Comparison of ENCODE assay signal across 9 mouse cellular contexts in genomic region chr5:77367682-77368081, GRCm38 (mm10). TPM values are rescaled to one million over a fixed set of nuclear protein-coding genes. Genes with fewer than 3 reads are reported as not detected.
DNase-seq lines count a peak whose midpoint lies in the region; ATAC-seq and TF ChIP-seq lines count a peak whose summit lies in the region.
"Had no signal": no experiment of that assay in that cellular context is flagged by ENCODE, and none has a peak within 500 bp of the region (broad histone marks: within the 10 kb centered on the region; RNA-seq: fewer than 3 reads in every experiment).

No protein-coding gene starts in this region.

- H3K27me3 ChIP-seq in heart, embryonic 11.5 days (ENCODE audit: control insufficient read depth, insufficient read depth, low read length): no peaks in the 10 kb centered on the region; the same call in 1 of the 2 replicates
- H3K27me3 ChIP-seq in Patski: no peaks in the 10 kb centered on the region
- H3K27me3 ChIP-seq in kidney, postnatal 0 days (ENCODE audit: insufficient read depth, low read length): no peaks in the 10 kb centered on the region
- H3K27me3 ChIP-seq in cerebellum, adult 2 months (ENCODE audit: control insufficient read depth, insufficient read depth, low read length): no peaks in the 10 kb centered on the region

- no peak overlapping the region for H3K27ac ChIP-seq in heart, embryonic 11.5 days (ENCODE audit: low read depth, low read length)
- peak overlapping the region; percentile 81 for H3K27ac ChIP-seq in kidney, postnatal 0 days
- no peak overlapping the region for H3K27ac ChIP-seq in cerebellum, adult 2 months (ENCODE audit: insufficient read depth, low read length)

- POLR2A ChIA-PET in Patski (lab: Charles Lee): interaction anchor here (1.8 to 2.9 kb wide), 2 partner anchors 10 to 12 kb away, joined by 7 to 10 read pairs; no protein-coding TSS in a partner anchor

- CTCF ChIA-PET in Patski (lab: Charles Lee): interaction anchor here (1.3 to 11.7 kb wide), 4 partner anchors 13 to 15 kb away, joined by 3 to 94 read pairs (median 8); no protein-coding TSS in a partner anchor

- 59% methylated on average over 12 of the region's 12 CpGs for WGBS in heart, embryonic 11.5 days (ENCODE audit: insufficient replicate concordance)
- WGBS in kidney, postnatal 0 days: 35% methylated on average over 12 of the region's 12 CpGs
- WGBS in cerebellum, adult 2 months: 38% methylated on average over 12 of the region's 12 CpGs

- no peak for ATAC-seq in heart, embryonic 11.5 days (replicated peaks; ENCODE audit: insufficient number of reproducible peaks, low FRiP score, low TSS enrichment)
- peak; percentile 67 for ATAC-seq in Patski
- no peak for ATAC-seq in kidney, postnatal 0 days (replicated peaks; ENCODE audit: low FRiP score, low read depth)

- intact Hi-C loops in heart, postnatal 25 days (cut with DNase I): no loop called here

- no peak for TF ChIP-seq POLR2A in cerebellum, adult 2 months (IDR thresholded peaks at IDR 0.05; ENCODE audit: borderline replicate concordance, insufficient read depth, low read length)

- peak; percentile 39 for DNase-seq in heart, postnatal 25 days (ENCODE audit: low spot score)
- DNase-seq in 416B (ENCODE audit: low read depth) (peak; percentile 81), Patski (ENCODE audit: low read depth, low spot score) (peak; percentile 93)
- DNase-seq in kidney, postnatal 0 days (ENCODE audit: low spot score): no peak
- DNase-seq in embryo, embryonic 10 days (ENCODE audit: low spot score): no peak
- DNase-seq in spleen, adult 18-20 months: no peak
- no peak for DNase-seq in cerebellum, adult 2 months
- DNase-seq: cerebellum, postnatal 14 days had no signal

- in situ Hi-C loops in Patski (cut with MboI; ENCODE audit: low pct_unique_long_range_greater_than_20kb): no loop called here

- H3K9me3 ChIP-seq in heart, embryonic 11.5 days (replicated peaks; ENCODE audit: control insufficient read depth, low read length): no peaks in the 10 kb centered on the region
- H3K9me3 ChIP-seq in kidney, postnatal 0 days (replicated peaks; ENCODE audit: low read length): no peaks in the 10 kb centered on the region

- no peak overlapping the region for H3K4me3 ChIP-seq in heart, embryonic 11.5 days (ENCODE audit: low read depth, low read length)
- no peak overlapping the region for H3K4me3 ChIP-seq in kidney, postnatal 0 days (replicated peaks; ENCODE audit: low read depth, low read length)
- H3K4me3 ChIP-seq in cerebellum, adult 2 months (replicated peaks; ENCODE audit: insufficient read depth, low read depth, low read length): no peak overlapping the region

- no peaks in the 10 kb centered on the region for H3K36me3 ChIP-seq in heart, embryonic 11.5 days (ENCODE audit: control insufficient read depth, insufficient read depth, low read length)
- no peaks in the 10 kb centered on the region for H3K36me3 ChIP-seq in kidney, postnatal 0 days (ENCODE audit: insufficient read depth, low read length)

- H3K4me2 ChIP-seq in heart, embryonic 11.5 days: no peak overlapping the region
- no peak overlapping the region for H3K4me2 ChIP-seq in kidney, postnatal 0 days (ENCODE audit: low read length)

- H3K9ac ChIP-seq in heart, embryonic 11.5 days (ENCODE audit: low read depth, low read length): no peak overlapping the region
- no peak overlapping the region for H3K9ac ChIP-seq in kidney, postnatal 0 days (ENCODE audit: low read depth, low read length)

- H3K4me1 ChIP-seq in heart, embryonic 11.5 days (ENCODE audit: control insufficient read depth, insufficient read depth, low read length): no peaks in the 10 kb centered on the region
- H3K4me1 ChIP-seq in kidney, postnatal 0 days (replicated peaks; ENCODE audit: insufficient read depth, low read length): peaks cover 53% of the 10 kb centered on the region
- no peaks in the 10 kb centered on the region for H3K4me1 ChIP-seq in cerebellum, adult 2 months (ENCODE audit: control insufficient read depth, insufficient read depth, low read length)

- no peak for TF ChIP-seq CTCF in Patski (IDR thresholded peaks at IDR 0.05)
- no peak for TF ChIP-seq CTCF in kidney, postnatal 0 days (IDR thresholded peaks at IDR 0.05; ENCODE audit: low read depth)
- TF ChIP-seq CTCF in cerebellum, adult 2 months (IDR thresholded peaks at IDR 0.05; ENCODE audit: borderline replicate concordance, insufficient read depth, low read depth, low read length): no peak

RNA-seq across cellular contexts. Expression of gene Igfbp7, which starts 40.2 kb away (rescaled TPM):
- total RNA-seq in heart, postnatal 25 days (2021): 100 to 1,000 TPM; 251 to 311 TPM
- 35.3 and 38.1 TPM in 2 replicates for polyA plus RNA-seq in heart, embryonic 11.5 days (2014; fragmentation: Nextera tagmentation; extraction: Ambion mirVana)
- 1,229 TPM for polyA plus RNA-seq in Patski (2021)
- polyA plus RNA-seq in kidney, postnatal 0 days (2015; fragmentation: Nextera tagmentation; extraction: Ambion mirVana): 1,308 and 1,398 TPM in 2 replicates
- polyA plus RNA-seq in cerebellum, adult 2 months (2012; rRNA removed): 82.5 and 96.5 TPM in 2 replicates

RNA-seq across cellular contexts. Expression of gene Polr2b, which starts 57.7 kb away (rescaled TPM):
- total RNA-seq in heart, postnatal 25 days (2021): 10 to 100 TPM; 32.2 to 34.5 TPM
- 46.0 and 52.0 TPM in 2 replicates for polyA plus RNA-seq in heart, embryonic 11.5 days (2014; fragmentation: Nextera tagmentation; extraction: Ambion mirVana)
- polyA plus RNA-seq in Patski (2021): 75.3 TPM
- polyA plus RNA-seq in kidney, postnatal 0 days (2015; fragmentation: Nextera tagmentation; extraction: Ambion mirVana): 46.1 and 49.7 TPM in 2 replicates
- polyA plus RNA-seq in cerebellum, adult 2 months (2012; rRNA removed): 46.4 and 49.7 TPM in 2 replicates

RNA-seq across cellular contexts. Expression of gene Noa1, which starts 57.8 kb away (rescaled TPM):
- 10 to 100 TPM; 19.0 to 21.6 TPM for total RNA-seq in heart, postnatal 25 days (2021)
- 20.3 and 21.1 TPM in 2 replicates for polyA plus RNA-seq in heart, embryonic 11.5 days (2014; fragmentation: Nextera tagmentation; extraction: Ambion mirVana)
- polyA plus RNA-seq in Patski (2021): 28.2 TPM
- polyA plus RNA-seq in kidney, postnatal 0 days (2015; fragmentation: Nextera tagmentation; extraction: Ambion mirVana): 27.0 and 28.4 TPM in 2 replicates
- 24.8 and 25.2 TPM in 2 replicates for polyA plus RNA-seq in cerebellum, adult 2 months (2012; rRNA removed)

Comparison
In these comparisons a context has a peak if more than half of its experiments do, and no peak if none do; other contexts are left out.
1. DNase-seq: peak in heart, postnatal 25 days (single experiment), 416B (single experiment) and Patski (single experiment); none in kidney, postnatal 0 days (single experiment), embryo, embryonic 10 days (single experiment), spleen, adult 18-20 months (0 of 2) and cerebellum, adult 2 months (0 of 2).
2. RNA of gene Igfbp7, which starts 40.2 kb away (polyA plus RNA-seq): 1,308 to 1,398 TPM in kidney, postnatal 0 days and 1,229 TPM in Patski (single experiment); 82.5 to 96.5 TPM in cerebellum, adult 2 months and 35.3 to 38.1 TPM in heart, embryonic 11.5 days; every median in the first group is over 10 times any median in the second.